Mouse (Mus musculus): ENCODE measurements at regions not wholly inside any gene's neighbourhood (a gene's known extent, or its start where the extent isn't known, plus 50 kb on each side); places are given as distances from the start of the nearest gene placed in this dataset.

GRCm38 (mm10) chr2:46394161-46394560, 1277.0 kb upstream of the Zeb2 start:
- TF ChIP-seq MYOD1 (IDR thresholded peaks at IDR 0.05; ENCODE audit: control insufficient read depth in 1 of 3, insufficient read length in 2 of 3, low read depth in 2 of 3) = peak in 1 of 3 experiments; percentile 50
- no peak for TF ChIP-seq POLR2AphosphoS2 (IDR thresholded peaks at IDR 0.05; ENCODE audit: insufficient read length, low read depth)
- no peak for TF ChIP-seq CEBPB (IDR thresholded peaks at IDR 0.05; ENCODE audit: insufficient read depth, poor library complexity, severe bottlenecking)
- no peak for TF ChIP-seq MYOG (IDR thresholded peaks at IDR 0.05; ENCODE audit: control insufficient read depth in 1 of 3, insufficient read depth in 1 of 3, insufficient read length in 2 of 3, low read depth in 2 of 3)
- TF ChIP-seq TCF12 (IDR thresholded peaks at IDR 0.05; ENCODE audit: insufficient read depth, poor library complexity, severe bottlenecking) = no peak
- no peak for TF ChIP-seq MAX (IDR thresholded peaks at IDR 0.05; ENCODE audit: low read depth)
- TF ChIP-seq E2F4 (IDR thresholded peaks at IDR 0.05; ENCODE audit: insufficient read depth) = no peak
- no peaks in the 10 kb centered on the region for H3K36me3 ChIP-seq (ENCODE audit: control insufficient read depth, insufficient read depth)

GRCm38 (mm10) chr2:46372847-46373461, 1255.8 kb upstream of the Zeb2 start:
- no peaks in the 10 kb centered on the region for H3K27me3 ChIP-seq (ENCODE audit: control insufficient read depth, insufficient read depth, insufficient read length)
- no peak overlapping the region for H3K4me2 ChIP-seq (ENCODE audit: low read depth)
- TF ChIP-seq CEBPB (IDR thresholded peaks at IDR 0.05; ENCODE audit: insufficient read depth, poor library complexity, severe bottlenecking) (peak; percentile 55; the same call in 1 of the 2 replicates), POLR2AphosphoS2 (IDR thresholded peaks at IDR 0.05; ENCODE audit: insufficient read length, low read depth) (no peak)
- H3K79me2 ChIP-seq (ENCODE audit: control insufficient read depth, insufficient read depth) = no peaks in the 10 kb centered on the region
- H3K4me3 ChIP-seq = no peak overlapping the region
- H3K36me3 ChIP-seq (ENCODE audit: control insufficient read depth, insufficient read depth) = no peaks in the 10 kb centered on the region
- H3ac ChIP-seq (ENCODE audit: control insufficient read depth, insufficient read length) = no peak overlapping the region

More at GRCm38 (mm10) chr2:46394161-46394560, 1277.0 kb upstream of the Zeb2 start:
- H3K4me2 ChIP-seq (ENCODE audit: low read depth) = no peak overlapping the region
- H3ac ChIP-seq (ENCODE audit: control insufficient read depth, insufficient read length) = no peak overlapping the region
- H3K79me2 ChIP-seq (ENCODE audit: control insufficient read depth, insufficient read depth) = no peaks in the 10 kb centered on the region
- H3K27me3 ChIP-seq (ENCODE audit: control insufficient read depth, insufficient read depth, insufficient read length) = no peaks in the 10 kb centered on the region
- H3K4me3 ChIP-seq = no peak overlapping the region

GRCm38 (mm10) chr2:46371755-46372154, 1254.6 kb upstream of the Zeb2 start:
- Histone ChIP-seq H3K79me2 (ENCODE audit: control insufficient read depth, insufficient read depth) (no peaks in the 10 kb centered on the region), H3K4me2 (ENCODE audit: low read depth) (no peak overlapping the region), H3K4me3 (no peak overlapping the region), H3ac (ENCODE audit: control insufficient read depth, insufficient read length) (no peak overlapping the region), H3K27me3 (ENCODE audit: control insufficient read depth, insufficient read depth, insufficient read length) (no peaks in the 10 kb centered on the region), H3K36me3 (ENCODE audit: control insufficient read depth, insufficient read depth) (no peaks in the 10 kb centered on the region)
- TF ChIP-seq MYOD1 (IDR thresholded peaks at IDR 0.05; ENCODE audit: control insufficient read depth in 1 of 3, insufficient read length in 2 of 3, low read depth in 2 of 3) (no peak), POLR2AphosphoS2 (IDR thresholded peaks at IDR 0.05; ENCODE audit: insufficient read length, low read depth) (no peak), CEBPB (IDR thresholded peaks at IDR 0.05; ENCODE audit: insufficient read depth, poor library complexity, severe bottlenecking) (no peak), REST (IDR thresholded peaks at IDR 0.05; ENCODE audit: insufficient read depth, insufficient read length) (no peak), SRF (IDR thresholded peaks at IDR 0.05; ENCODE audit: control insufficient read depth, insufficient read length, low read depth) (no peak), MAX (IDR thresholded peaks at IDR 0.05; ENCODE audit: low read depth) (no peak), USF1 (IDR thresholded peaks at IDR 0.05; ENCODE audit: low read depth) (no peak), TCF12 (IDR thresholded peaks at IDR 0.05; ENCODE audit: insufficient read depth, poor library complexity, severe bottlenecking) (no peak), TCF3 (IDR thresholded peaks at IDR 0.05; ENCODE audit: insufficient read length, low read depth) (no peak), E2F4 (IDR thresholded peaks at IDR 0.05; ENCODE audit: insufficient read depth) (no peak), MYOG (IDR thresholded peaks at IDR 0.05; ENCODE audit: control insufficient read depth in 1 of 3, insufficient read depth in 1 of 3, insufficient read length in 2 of 3, low read depth in 2 of 3) (no peak), POLR2A (IDR thresholded peaks at IDR 0.05; ENCODE audit: insufficient read length, low read depth) (no peak)

- TF ChIP-seq MAX (IDR thresholded peaks at IDR 0.05; ENCODE audit: low read depth) (no peak), MYOG (IDR thresholded peaks at IDR 0.05; ENCODE audit: control insufficient read depth in 1 of 3, insufficient read depth in 1 of 3, insufficient read length in 2 of 3, low read depth in 2 of 3) (peak in 2 of 3 experiments; percentile 29 to 37), POLR2AphosphoS2 (IDR thresholded peaks at IDR 0.05; ENCODE audit: insufficient read length, low read depth) (no peak), MYOD1 (IDR thresholded peaks at IDR 0.05; ENCODE audit: control insufficient read depth in 1 of 3, insufficient read length in 2 of 3, low read depth in 2 of 3) (peak in 1 of 3 experiments; percentile 79), CEBPB (IDR thresholded peaks at IDR 0.05; ENCODE audit: insufficient read depth, poor library complexity, severe bottlenecking) (peak; percentile 91), TCF12 (IDR thresholded peaks at IDR 0.05; ENCODE audit: insufficient read depth, poor library complexity, severe bottlenecking) (peak; percentile 46), E2F4 (IDR thresholded peaks at IDR 0.05; ENCODE audit: insufficient read depth) (no peak)
- Histone ChIP-seq H3K79me2 (ENCODE audit: control insufficient read depth, insufficient read depth) (no peaks in the 10 kb centered on the region), H3K4me3 (no peak overlapping the region), H3ac (ENCODE audit: control insufficient read depth, insufficient read length) (no peak overlapping the region), H3K4me2 (ENCODE audit: low read depth) (peak overlapping the region; percentile 16), H3K27me3 (ENCODE audit: control insufficient read depth, insufficient read depth, insufficient read length) (no peaks in the 10 kb centered on the region), H3K36me3 (ENCODE audit: control insufficient read depth, insufficient read depth) (no peaks in the 10 kb centered on the region)
Observed at GRCm38 (mm10) chr2:46370949-46371348, 1253.8 kb upstream of the Zeb2 start.

- H3K27me3 ChIP-seq (ENCODE audit: control insufficient read depth, insufficient read depth, insufficient read length) = no peaks in the 10 kb centered on the region
- no peak overlapping the region for H3K4me3 ChIP-seq
- no peaks in the 10 kb centered on the region for H3K36me3 ChIP-seq (ENCODE audit: control insufficient read depth, insufficient read depth)
- no peak overlapping the region for H3ac ChIP-seq (ENCODE audit: control insufficient read depth, insufficient read length)
- H3K79me2 ChIP-seq (ENCODE audit: control insufficient read depth, insufficient read depth) = no peaks in the 10 kb centered on the region
- TF ChIP-seq MAX (IDR thresholded peaks at IDR 0.05; ENCODE audit: low read depth) (no peak), CEBPB (IDR thresholded peaks at IDR 0.05; ENCODE audit: insufficient read depth, poor library complexity, severe bottlenecking) (no peak), MYOD1 (IDR thresholded peaks at IDR 0.05; ENCODE audit: control insufficient read depth in 1 of 3, insufficient read length in 2 of 3, low read depth in 2 of 3) (no peak), E2F4 (IDR thresholded peaks at IDR 0.05; ENCODE audit: insufficient read depth) (no peak)
- no peak overlapping the region for H3K4me2 ChIP-seq (ENCODE audit: low read depth)
Observed at GRCm38 (mm10) chr2:46368882-46369281, 1251.7 kb upstream of the Zeb2 start.
